Mouse (Mus musculus) right cerebral cortex, postnatal 14 days (tissue): ENCODE results near the gene Srpx.
A peak's percentile ranks its signal among the peaks of the same experiment; 100 is the strongest.

ENCODE experiments used
- DNase-seq: peaks from one replicate; pipeline ENCODE4 v3.0.0; 2022

Gene Srpx

DNA sequence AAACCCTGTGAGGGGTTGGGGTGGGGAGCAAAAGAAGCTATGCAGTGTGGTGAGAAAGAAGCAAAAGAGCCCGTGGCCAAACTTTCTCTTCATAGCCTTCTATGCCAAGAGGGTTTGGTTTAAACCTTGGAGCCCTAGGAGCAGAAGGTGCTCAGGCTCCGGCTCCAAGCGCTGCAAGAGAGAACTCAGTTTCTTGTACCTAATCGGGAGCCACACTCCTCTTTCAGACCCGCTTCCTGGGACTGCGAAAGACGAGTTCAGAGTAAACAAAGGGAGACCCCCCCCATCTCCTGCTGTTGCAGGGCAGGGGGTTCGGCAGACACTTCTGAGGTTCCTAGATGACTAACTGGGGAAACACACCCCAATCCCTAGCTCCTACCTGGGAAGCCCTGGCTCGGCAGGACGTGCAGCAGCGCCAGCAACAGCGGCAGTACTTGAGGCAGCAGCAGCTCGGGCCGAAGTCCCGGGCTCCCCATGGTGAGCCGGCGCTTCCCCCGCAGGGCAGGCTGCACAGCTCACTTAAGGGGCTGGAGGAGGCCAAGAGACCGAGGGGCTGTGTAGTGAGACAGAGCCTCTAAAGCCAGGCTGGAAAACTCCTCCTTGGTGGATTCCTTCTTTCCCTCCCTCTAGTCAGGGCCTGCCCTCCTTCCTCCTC is at the start of gene Srpx:
Srpx (minus strand) TSS at position 645 of the 655 bp plus-strand sequence.
- DNase-seq: no peak

- no peak for DNase-seq
Measured at GRCm38 (mm10) chrX:10152390-10152789, 34.9 kb upstream of the Srpx start.

DNA sequence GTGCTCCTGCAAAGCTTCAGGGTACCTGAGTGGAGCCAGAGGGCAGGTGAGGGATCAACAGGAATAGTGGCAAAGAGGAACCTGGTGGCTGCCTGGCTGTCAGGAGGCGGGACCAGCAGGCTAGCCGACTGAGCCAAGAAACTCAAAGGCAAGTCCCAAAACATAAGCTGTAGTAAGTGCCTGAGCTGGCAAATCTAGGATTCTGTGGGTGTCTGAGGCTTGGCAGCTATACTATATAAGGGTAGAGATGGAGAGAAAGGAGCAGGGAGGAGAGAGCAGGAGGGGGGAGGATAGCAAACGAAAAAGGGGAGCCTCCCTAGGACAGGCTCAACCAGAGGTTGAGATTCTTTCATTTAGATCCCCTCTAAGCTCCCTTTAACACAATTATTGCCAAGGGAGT is 1.7 kb downstream of the Srpx start:
- no peak for DNase-seq

DNA sequence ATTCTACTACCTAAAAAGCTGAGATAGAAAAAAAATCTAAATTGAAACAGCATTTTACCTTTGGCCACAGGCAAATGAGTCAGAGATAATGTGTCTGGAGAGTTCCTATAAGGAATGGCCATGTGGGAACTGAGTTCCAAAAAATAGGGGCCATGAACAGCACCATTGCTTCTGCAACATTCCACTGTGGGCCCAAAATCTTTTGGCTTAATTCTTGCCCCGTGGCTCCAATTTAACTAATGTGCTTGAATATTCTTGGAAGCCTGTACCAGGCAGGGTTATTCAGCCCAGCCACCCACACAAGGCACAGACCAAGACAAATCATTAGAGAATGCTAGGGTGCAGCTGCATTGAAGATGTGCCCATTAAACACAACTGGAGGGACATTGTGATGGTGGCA is 6.8 kb downstream of the Srpx start:
- DNase-seq: no peak

DNA sequence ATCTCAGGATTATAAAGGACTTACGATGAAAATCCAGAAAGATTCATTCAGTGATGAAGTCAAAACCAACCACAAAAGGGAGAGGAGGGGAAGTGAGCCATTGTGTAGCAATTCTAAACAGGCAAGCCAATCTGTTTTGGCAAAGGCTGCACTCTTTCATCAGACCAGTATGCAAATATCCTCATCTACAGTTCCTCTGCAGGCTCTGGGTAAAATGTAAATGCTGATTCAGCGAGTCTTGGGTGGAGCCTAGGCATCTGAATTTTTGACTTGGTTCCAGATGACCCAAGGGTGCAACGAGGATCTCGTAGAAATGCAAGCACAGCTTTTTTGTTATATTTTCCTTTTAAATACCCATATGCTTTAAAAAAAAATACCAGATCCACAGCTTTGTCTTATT is 9.0 kb downstream of the Srpx start:
- DNase-seq: no peak

DNA sequence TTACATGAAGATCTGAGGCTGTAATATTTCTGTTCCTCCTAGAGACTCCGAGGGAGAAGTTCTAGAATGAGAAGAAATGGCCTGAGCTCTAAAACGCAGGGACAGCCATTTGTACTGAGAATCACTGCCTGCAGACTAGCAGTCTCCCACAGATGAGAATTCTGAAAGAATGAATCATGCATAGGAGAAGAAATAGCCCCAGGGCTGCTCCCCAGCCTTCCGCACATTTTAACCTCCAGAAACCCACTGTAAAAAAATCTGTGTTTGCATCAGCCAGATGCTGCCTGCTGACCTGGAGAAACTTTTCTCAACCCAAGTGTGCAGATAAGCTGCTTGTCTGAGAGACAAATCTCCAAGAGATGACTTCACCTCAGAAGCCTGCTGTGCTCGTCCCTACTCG is 12.0 kb downstream of the Srpx start:
- DNase-seq: no peak

DNA sequence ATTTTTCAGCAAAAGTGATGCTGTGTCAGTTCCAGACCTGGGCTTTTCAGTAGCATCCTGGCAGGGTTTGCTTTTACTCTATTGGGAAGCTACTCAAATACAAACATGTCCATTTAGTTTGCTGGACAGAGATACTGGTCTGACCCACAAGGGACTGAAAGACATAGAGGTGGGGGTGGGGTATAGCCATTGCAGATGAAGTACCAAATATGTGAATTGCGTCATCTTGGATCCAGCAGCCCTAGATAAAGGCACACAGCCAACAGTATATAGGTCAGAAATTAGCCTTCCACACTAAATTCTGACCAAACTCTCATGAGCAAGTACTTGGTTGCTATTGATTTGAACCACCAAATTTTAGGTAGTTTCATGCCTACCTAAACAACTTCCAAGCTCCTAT is 14.8 kb downstream of the Srpx start:
- no peak for DNase-seq

- DNase-seq: no peak
Measured at GRCm38 (mm10) chrX:10095797-10096196, 21.7 kb downstream of the Srpx start.

DNA sequence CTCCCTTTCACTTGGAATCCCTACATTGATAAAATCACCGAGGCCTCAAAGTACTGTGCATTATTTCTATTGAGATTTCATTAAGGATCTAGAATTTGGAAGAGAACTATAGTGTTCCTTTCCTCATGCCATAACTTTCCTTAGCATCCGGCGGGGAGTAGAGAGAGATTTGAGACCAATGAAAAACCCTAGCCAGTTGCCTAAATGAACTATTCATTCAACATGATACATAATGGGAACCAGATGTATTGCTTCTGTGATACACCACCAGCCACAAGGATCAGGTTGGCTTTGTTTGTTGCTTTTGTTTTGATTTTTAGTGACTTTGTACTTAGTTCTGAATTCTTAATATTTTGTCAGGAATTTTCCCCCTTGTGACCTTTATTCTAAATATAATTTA is 37.1 kb downstream of the Srpx start:
- DNase-seq: no peak

DNA sequence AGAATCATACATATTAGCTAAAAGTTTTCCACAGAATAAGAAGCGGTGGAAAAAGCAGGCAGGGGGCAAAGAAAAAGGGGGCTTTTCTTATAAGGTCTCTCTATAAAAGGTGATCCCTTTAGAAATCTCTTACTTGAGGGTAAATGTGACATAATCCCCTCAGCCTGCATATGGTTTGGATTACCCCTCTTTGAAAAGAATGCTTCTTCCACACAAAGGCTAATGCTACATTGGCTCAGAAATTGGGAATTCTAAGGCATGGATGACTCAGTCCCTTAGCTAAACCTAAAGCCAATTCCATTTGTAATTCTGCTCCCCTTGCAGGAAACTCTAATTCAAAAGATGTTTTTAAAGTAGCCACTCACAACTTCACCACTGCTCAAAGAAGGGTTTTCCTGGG is 37.5 kb downstream of the Srpx start:
- DNase-seq: no peak

GRCm38 (mm10) chrX:10073966-10074365 is 43.5 kb downstream of the Srpx start:
- DNase-seq: no peak

GRCm38 (mm10) chrX:10071529-10071928 is 46.0 kb downstream of the Srpx start:
- DNase-seq: no peak

DNA sequence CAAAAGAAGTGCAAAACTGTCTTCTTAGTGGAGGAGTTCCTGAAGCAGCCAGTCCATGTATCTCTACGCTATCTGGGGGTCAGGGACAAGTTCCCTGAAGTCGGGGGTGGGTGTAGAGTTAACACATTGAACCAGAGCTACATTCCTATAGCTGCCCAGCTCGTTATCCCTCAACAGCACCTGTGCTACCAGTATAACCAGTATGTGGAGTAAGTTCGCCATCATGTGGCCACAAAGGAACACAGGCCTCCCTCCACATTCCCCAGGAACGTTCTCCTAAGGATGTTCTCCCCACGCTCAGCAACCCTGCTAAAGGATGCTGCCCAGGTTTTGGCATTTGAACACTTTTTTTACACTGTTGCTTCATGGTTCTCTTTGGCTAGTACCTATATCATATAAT is 46.8 kb downstream of the Srpx start:
- peak; percentile 15 for DNase-seq

- no peak for DNase-seq
Measured at GRCm38 (mm10) chrX:10069405-10069804, 48.1 kb downstream of the Srpx start.

- no peak for DNase-seq
Measured at GRCm38 (mm10) chrX:10063781-10064180, 53.7 kb downstream of the Srpx start.

GRCm38 (mm10) chrX:10063361-10063760 is 54.1 kb downstream of the Srpx start:
- DNase-seq: no peak

- DNase-seq: no peak
Measured at GRCm38 (mm10) chrX:10062201-10062600, 55.3 kb downstream of the Srpx start.

DNA sequence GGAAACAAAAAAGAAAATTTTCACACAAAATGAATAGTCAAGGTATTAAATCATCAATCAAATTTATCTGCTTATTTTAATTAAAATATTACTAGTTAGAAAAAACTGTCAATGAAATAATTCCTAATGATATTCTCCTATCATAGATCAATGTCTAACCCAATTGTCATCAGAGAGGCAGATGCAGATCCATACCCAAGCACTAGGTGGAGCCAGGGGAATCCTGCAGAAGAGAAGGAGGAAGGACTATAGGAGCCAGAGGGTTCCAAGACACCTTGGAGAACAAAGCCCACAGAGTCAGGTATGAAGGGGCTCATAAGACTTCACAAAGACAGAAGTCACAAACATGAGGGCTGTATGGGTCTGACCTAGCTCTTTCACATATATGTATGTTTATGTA is 82.8 kb downstream of the Srpx start:
- no peak for DNase-seq

GRCm38 (mm10) chrX:10010202-10010601 is 107.3 kb downstream of the Srpx start:
- DNase-seq: no peak

- DNase-seq: no peak
Measured at GRCm38 (mm10) chrX:10007675-10008270, 109.7 kb downstream of the Srpx start.

DNA sequence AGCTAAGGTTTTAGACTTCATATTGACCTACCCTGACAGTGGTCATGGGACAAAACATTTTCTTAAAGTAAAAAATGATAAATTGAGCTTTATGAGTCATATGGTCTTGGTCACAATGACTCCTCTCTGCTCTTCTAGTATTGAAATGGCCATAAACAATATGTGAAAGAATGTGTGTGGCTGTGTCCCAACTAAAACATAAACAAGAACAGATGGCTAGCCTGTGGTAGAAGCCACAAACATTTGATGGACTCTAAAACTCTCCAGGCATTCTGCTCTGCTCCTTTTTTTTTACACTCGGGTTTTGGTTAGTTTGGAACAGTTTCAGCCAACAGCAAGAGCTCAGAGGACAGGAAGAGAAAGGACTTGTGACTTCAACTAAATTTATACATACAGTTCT is 111.6 kb downstream of the Srpx start:
- no peak for DNase-seq

- no peak for DNase-seq
Measured at GRCm38 (mm10) chrX:10000718-10001117, 116.8 kb downstream of the Srpx start.
